Mouse (Mus musculus) cerebellum, adult 2 months (tissue): ENCODE results near the gene Fam71a.
"Not testable (repeated sequence)": the region's sequence is repeated elsewhere in the genome, so short reads cannot be mapped to it uniquely, and the experiment has no call there.

Source experiments
- CTCF ChIP-seq: fragments of 200-500 bp; IDR thresholded peaks from 2 replicates; pipeline ENCODE4 v1.5.1; 2011; ENCODE audit warnings: low read depth, mild to moderate bottlenecking, control low read depth, low read length, moderate library complexity, borderline replicate concordance; ENCODE audit not compliant: insufficient read depth
- POLR2A ChIP-seq: fragments of 200-500 bp; IDR thresholded peaks from 2 replicates; pipeline ENCODE4 v1.6.1; 2011; ENCODE audit warnings: low read length, control low read depth, borderline replicate concordance; ENCODE audit not compliant: insufficient read depth

- not testable (repeated sequence) for TF ChIP-seq CTCF, POLR2A
Observed at GRCm38 (mm10) chr1:191149489-191149888, 15.1 kb downstream of the Fam71a start.
